Comparison of ENCODE assay signal across 8 mouse cellular contexts in the genomic region with DNA sequence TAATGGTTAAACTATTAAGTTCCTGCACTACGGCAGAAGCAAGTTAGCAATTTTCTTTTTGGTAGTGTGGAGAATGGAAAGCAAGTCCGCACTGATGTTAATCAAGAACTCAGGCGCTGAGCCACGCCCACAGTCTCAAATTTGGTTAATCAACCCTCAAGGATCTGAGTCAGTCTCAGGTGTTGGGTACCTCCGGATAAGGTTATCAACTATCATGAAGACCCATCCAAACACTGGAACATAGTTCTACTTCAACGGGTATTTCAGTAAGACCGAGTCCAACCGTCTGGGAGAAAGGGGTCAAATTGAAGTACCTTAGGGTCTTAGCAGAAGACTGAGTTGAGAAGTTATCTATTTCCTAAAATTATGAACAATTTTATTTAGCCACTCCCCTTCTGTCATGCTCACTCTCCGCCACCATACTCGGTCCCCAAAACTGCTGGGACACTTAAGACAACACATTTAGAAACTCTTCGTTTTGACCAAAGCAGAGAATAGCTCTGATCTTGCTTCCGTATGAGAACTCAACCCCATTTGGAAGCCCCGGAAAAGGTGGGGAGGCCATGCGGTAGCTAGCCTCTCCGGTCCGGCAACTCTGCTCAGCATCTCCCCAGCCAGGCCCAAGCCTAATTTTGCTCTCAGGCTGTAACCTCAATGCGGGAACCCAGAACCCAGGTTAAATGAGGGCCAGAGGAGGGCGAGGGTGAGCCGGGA. TPM values are rescaled to one million over a fixed set of nuclear protein-coding genes. Genes with fewer than 3 reads are reported as not detected.
A peak's percentile ranks its signal among the peaks of the same experiment; 100 is the strongest.
DNase-seq lines count a peak whose midpoint lies in the region; ATAC-seq and TF ChIP-seq lines count a peak whose summit lies in the region.

No protein-coding gene starts in this region.

- intact Hi-C loops in left cerebral cortex, postnatal 10 days (cut with DNase I): loop anchor here (2.0 kb wide), 1 partner anchor 32 kb away; the partner anchor contains the start of genes Gm10840 and Limd2

- ATAC-seq in hindbrain, embryonic 16.5 days: peak; percentile 82; the same call in 1 of the 2 replicates
- peak; percentile 54 for ATAC-seq in liver, embryonic 12.5 days
- peak; percentile 59; the same call in 1 of the 2 replicates for ATAC-seq in stomach, embryonic 14.5 days (ENCODE audit: insufficient number of reproducible peaks, insufficient read depth, low FRiP score, low read depth)

- peak overlapping the region; percentile 96 for H3K27ac ChIP-seq in layer of hippocampus, adult 2 months
- peak overlapping the region; percentile 87 for H3K27ac ChIP-seq in hindbrain, embryonic 16.5 days (ENCODE audit: low read depth, low read length)
- H3K27ac ChIP-seq in liver, embryonic 12.5 days: peak overlapping the region; percentile 91
- H3K27ac ChIP-seq in stomach, embryonic 14.5 days (ENCODE audit: low read length): peak overlapping the region; percentile 75

- peak overlapping the region; percentile 49 for H3K4me2 ChIP-seq in hindbrain, embryonic 16.5 days (ENCODE audit: low read length)
- H3K4me2 ChIP-seq in liver, embryonic 12.5 days: peak overlapping the region; percentile 87
- peak overlapping the region; percentile 65 for H3K4me2 ChIP-seq in stomach, embryonic 14.5 days (replicated peaks; ENCODE audit: low read depth, low read length)

- peak overlapping the region; percentile 68 for H3K4me3 ChIP-seq in layer of hippocampus, adult 2 months
- peak overlapping the region; percentile 80 for H3K4me3 ChIP-seq in hindbrain, embryonic 16.5 days (ENCODE audit: low read length)
- H3K4me3 ChIP-seq in liver, embryonic 12.5 days: peak overlapping the region; percentile 70
- H3K4me3 ChIP-seq in stomach, embryonic 14.5 days (ENCODE audit: low read depth, low read length): peak overlapping the region; percentile 65

- TF ChIP-seq CTCF in layer of hippocampus, adult 2 months (conservative IDR thresholded peaks at IDR 0.05): 0 out of 2 replicates have a peak, but pooled peaks have one; percentile 36

- H3K9me3 ChIP-seq in hindbrain, embryonic 16.5 days (ENCODE audit: control insufficient read depth, low read length): no peaks in the 10 kb centered on the region
- no peaks in the 10 kb centered on the region for H3K9me3 ChIP-seq in liver, embryonic 12.5 days (replicated peaks)
- H3K9me3 ChIP-seq in stomach, embryonic 14.5 days (ENCODE audit: control insufficient read depth, low read depth, low read length): no peaks in the 10 kb centered on the region

- DNase-seq in layer of hippocampus, adult 2 months (ENCODE audit: low spot score in 2 of 2): no peak
- no peak for DNase-seq in layer of hippocampus, adult 18-20 months (ENCODE audit: low spot score in 2 of 2)
- peak; percentile 38 for DNase-seq in c-Kit-negative CD71-positive TER-119-positive erythroid progenitor cells, embryonic 14.5 days (ENCODE audit: low read depth, low spot score)
- no peak for DNase-seq in yolk sac, embryonic 10.5 days (ENCODE audit: low spot score)
- no peak for DNase-seq in left cerebral cortex, postnatal 10 days (ENCODE audit: extremely low spot score in 1 of 2, low spot score in 2 of 2)

- H3K27me3 ChIP-seq in hindbrain, embryonic 16.5 days (replicated peaks; ENCODE audit: control insufficient read depth, insufficient read depth, low read length): no peaks in the 10 kb centered on the region
- no peaks in the 10 kb centered on the region for H3K27me3 ChIP-seq in liver, embryonic 12.5 days (replicated peaks)
- H3K27me3 ChIP-seq in stomach, embryonic 14.5 days (ENCODE audit: control insufficient read depth, insufficient read depth, low read length): no peaks in the 10 kb centered on the region

- H3K9ac ChIP-seq in hindbrain, embryonic 16.5 days (ENCODE audit: low read depth, low read length): peak overlapping the region; percentile 85
- H3K9ac ChIP-seq in liver, embryonic 12.5 days: peak overlapping the region; percentile 79
- peak overlapping the region; percentile 63 for H3K9ac ChIP-seq in stomach, embryonic 14.5 days (replicated peaks; ENCODE audit: low read depth, low read length)

- peaks cover 3% of the 10 kb centered on the region for H3K36me3 ChIP-seq in hindbrain, embryonic 16.5 days (ENCODE audit: control insufficient read depth, insufficient read depth, low read length)
- peaks cover 20% of the 10 kb centered on the region for H3K36me3 ChIP-seq in liver, embryonic 12.5 days
- peaks cover 8% of the 10 kb centered on the region; the same call in 1 of the 2 replicates for H3K36me3 ChIP-seq in stomach, embryonic 14.5 days (ENCODE audit: control insufficient read depth, insufficient read depth, low read length)

- H3K4me1 ChIP-seq in hindbrain, embryonic 16.5 days (ENCODE audit: control insufficient read depth, insufficient read depth, low read depth, low read length): peaks cover 10% of the 10 kb centered on the region
- peaks cover 38% of the 10 kb centered on the region for H3K4me1 ChIP-seq in liver, embryonic 12.5 days
- H3K4me1 ChIP-seq in stomach, embryonic 14.5 days (ENCODE audit: control insufficient read depth, insufficient read depth, low read length): peaks cover 3% of the 10 kb centered on the region; the same call in 1 of the 2 replicates

- 12% methylated on average over 19 of the region's 19 CpGs for WGBS in hindbrain, embryonic 16.5 days
- WGBS in liver, embryonic 12.5 days (ENCODE audit: insufficient replicate concordance): 6% methylated on average over 19 of the region's 19 CpGs
- WGBS in stomach, embryonic 14.5 days: 8% methylated on average over 19 of the region's 19 CpGs

RNA-seq across cellular contexts. Expression of gene Strada, which starts 9.2 kb away (rescaled TPM):
- 10 to 100 TPM; 32.0 to 34.3 TPM for total RNA-seq in layer of hippocampus, adult 2 months (2021)
- total RNA-seq in layer of hippocampus, adult 18-20 months (2021): 10 to 100 TPM; 26.6 to 29.2 TPM
- polyA plus RNA-seq in hindbrain, embryonic 16.5 days (2015; fragmentation: Nextera tagmentation; extraction: Ambion mirVana): 28.6 and 30.1 TPM in 2 replicates
- 12.2 and 12.6 TPM in 2 replicates for polyA plus RNA-seq in liver, embryonic 12.5 days (2016; fragmentation: Nextera tagmentation; extraction: Ambion mirVana)
- polyA plus RNA-seq in stomach, embryonic 14.5 days (2014; fragmentation: Nextera tagmentation; extraction: Ambion mirVana): 23.2 and 27.5 TPM in 2 replicates
- 10 to 100 TPM; 27.5 to 28.2 TPM for total RNA-seq in left cerebral cortex, postnatal 10 days (2021)

RNA-seq across cellular contexts. Expression of gene Ccdc47, which starts 23.3 kb away (rescaled TPM):
- 10 to 100 TPM; 89.8 to 98.2 TPM for total RNA-seq in layer of hippocampus, adult 2 months (2021)
- total RNA-seq in layer of hippocampus, adult 18-20 months (2021): 100 to 1,000 TPM in 1 of 2 experiments, 10 to 100 TPM in 1; 96.3 to 100 TPM
- polyA plus RNA-seq in hindbrain, embryonic 16.5 days (2015; fragmentation: Nextera tagmentation; extraction: Ambion mirVana): 109 and 113 TPM in 2 replicates
- 53.9 and 56.6 TPM in 2 replicates for polyA plus RNA-seq in liver, embryonic 12.5 days (2016; fragmentation: Nextera tagmentation; extraction: Ambion mirVana)
- polyA plus RNA-seq in stomach, embryonic 14.5 days (2014; fragmentation: Nextera tagmentation; extraction: Ambion mirVana): 60.2 and 68.1 TPM in 2 replicates
- total RNA-seq in left cerebral cortex, postnatal 10 days (2021): 10 to 100 TPM; 77.3 to 85.3 TPM

RNA-seq across cellular contexts. Expression of gene Ddx42, which starts 23.9 kb away (rescaled TPM):
- total RNA-seq in layer of hippocampus, adult 2 months (2021): 10 to 100 TPM; 69.8 to 71.1 TPM
- 10 to 100 TPM; 65.8 to 68.2 TPM for total RNA-seq in layer of hippocampus, adult 18-20 months (2021)
- 77.9 and 87.4 TPM in 2 replicates for polyA plus RNA-seq in hindbrain, embryonic 16.5 days (2015; fragmentation: Nextera tagmentation; extraction: Ambion mirVana)
- 42.3 and 42.6 TPM in 2 replicates for polyA plus RNA-seq in liver, embryonic 12.5 days (2016; fragmentation: Nextera tagmentation; extraction: Ambion mirVana)
- polyA plus RNA-seq in stomach, embryonic 14.5 days (2014; fragmentation: Nextera tagmentation; extraction: Ambion mirVana): 67.9 TPM in 2 replicates
- 10 to 100 TPM; 67.9 to 72.7 TPM for total RNA-seq in left cerebral cortex, postnatal 10 days (2021)

RNA-seq across cellular contexts. Expression of gene Limd2, which starts 32.2 kb away (rescaled TPM):
- total RNA-seq in layer of hippocampus, adult 2 months (2021): 100 to 1,000 TPM; 153 TPM
- total RNA-seq in layer of hippocampus, adult 18-20 months (2021): 100 to 1,000 TPM; 144 to 147 TPM
- 142 and 161 TPM in 2 replicates for polyA plus RNA-seq in hindbrain, embryonic 16.5 days (2015; fragmentation: Nextera tagmentation; extraction: Ambion mirVana)
- 109 and 112 TPM in 2 replicates for polyA plus RNA-seq in liver, embryonic 12.5 days (2016; fragmentation: Nextera tagmentation; extraction: Ambion mirVana)
- polyA plus RNA-seq in stomach, embryonic 14.5 days (2014; fragmentation: Nextera tagmentation; extraction: Ambion mirVana): 149 and 157 TPM in 2 replicates
- 10 to 100 TPM; 79.4 to 89.1 TPM for total RNA-seq in left cerebral cortex, postnatal 10 days (2021)

RNA-seq across cellular contexts. Expression of gene Gm10840, which starts 32.2 kb away (rescaled TPM):
- not detected for total RNA-seq in layer of hippocampus, adult 2 months (2021)
- 1 to 10 TPM in 1 of 2 experiments, not detected in 1; 1.4 TPM for total RNA-seq in layer of hippocampus, adult 18-20 months (2021)
- not detected in 2 replicates for polyA plus RNA-seq in hindbrain, embryonic 16.5 days (2015; fragmentation: Nextera tagmentation; extraction: Ambion mirVana)
- not detected in 2 replicates for polyA plus RNA-seq in liver, embryonic 12.5 days (2016; fragmentation: Nextera tagmentation; extraction: Ambion mirVana)
- polyA plus RNA-seq in stomach, embryonic 14.5 days (2014; fragmentation: Nextera tagmentation; extraction: Ambion mirVana): not detected in 2 replicates
- 1 to 10 TPM in 1 of 2 experiments, not detected in 1; 1.5 TPM for total RNA-seq in left cerebral cortex, postnatal 10 days (2021)
